Mouse (Mus musculus): ENCODE results near the gene Apol10b. TPM values are rescaled to one million over a fixed set of nuclear protein-coding genes. Genes with fewer than 3 reads are reported as not detected.
"Not testable (repeated sequence)": the region's sequence is repeated elsewhere in the genome, so short reads cannot be mapped to it uniquely, and the experiment has no call there.

Gene Apol10b
- polyA plus RNA-seq, 1 experiment from 2014 or later: 0.06 TPM

DNA sequence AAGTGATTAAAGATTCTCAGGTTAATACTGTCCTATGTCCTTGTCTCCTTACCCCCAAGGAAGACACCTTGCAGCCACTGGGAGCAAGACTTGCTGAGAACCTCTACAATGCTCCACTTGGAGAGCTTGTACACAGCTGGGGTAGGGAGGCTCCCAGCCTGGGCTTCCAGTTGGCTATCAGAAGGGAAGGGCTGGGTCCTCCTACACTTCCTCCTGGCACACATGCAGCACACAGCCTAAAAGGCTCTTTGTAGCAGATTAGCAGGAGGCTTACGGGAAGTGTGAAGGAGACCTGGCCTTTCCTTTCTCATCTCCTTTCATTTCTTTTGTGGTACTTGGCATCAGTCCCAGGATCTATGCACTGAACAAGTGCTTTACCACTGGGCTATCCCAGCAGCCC is 14.2 kb downstream of the Apol10b start:
- Histone ChIP-seq H3K9ac (no peak overlapping the region), H3K27ac (peak overlapping the region; percentile 37), H3K36me3 (no peaks in the 10 kb centered on the region), H3K4me3 (no peak overlapping the region), H3K27me3 (no peaks in the 10 kb centered on the region), H3K4me1 (no peaks in the 10 kb centered on the region), H3K9me3 (no peaks in the 10 kb centered on the region), H3K4me2 (no peak overlapping the region)
- 18% methylated on average over 1 of the region's 1 CpGs for WGBS
- peak; percentile 55; the same call in 1 of the 2 replicates for ATAC-seq (ENCODE audit: borderline replicate concordance, extremely low read depth, low FRiP score, low TSS enrichment)

DNA sequence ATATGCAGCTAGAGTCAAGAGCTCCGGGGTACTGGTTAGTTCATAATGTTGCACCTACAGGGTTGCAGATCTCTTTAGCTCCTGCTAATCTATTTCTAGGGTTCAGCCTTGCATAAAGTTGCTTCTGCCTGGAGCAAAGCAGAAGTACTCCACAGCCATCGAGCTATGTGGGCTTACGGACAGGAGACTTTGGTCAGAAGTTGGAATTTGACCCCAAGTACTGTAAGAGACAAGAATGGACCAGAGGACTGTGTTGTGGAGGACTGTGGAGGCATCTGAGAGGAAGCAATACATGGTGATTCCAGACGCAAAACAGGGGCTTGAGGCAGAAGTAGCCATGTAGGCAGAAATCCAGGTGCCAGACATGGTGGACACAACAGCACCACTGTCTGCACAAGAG is 16.6 kb downstream of the Apol10b start:
- WGBS: 86% methylated on average over 4 of the region's 4 CpGs
- Histone ChIP-seq H3K27ac (no peak overlapping the region), H3K4me3 (no peak overlapping the region), H3K4me2 (no peak overlapping the region), H3K27me3 (no peaks in the 10 kb centered on the region), H3K9ac (no peak overlapping the region), H3K9me3 (no peaks in the 10 kb centered on the region), H3K36me3 (no peaks in the 10 kb centered on the region), H3K4me1 (no peaks in the 10 kb centered on the region)
- no peak for ATAC-seq (ENCODE audit: borderline replicate concordance, extremely low read depth, low FRiP score, low TSS enrichment)

DNA sequence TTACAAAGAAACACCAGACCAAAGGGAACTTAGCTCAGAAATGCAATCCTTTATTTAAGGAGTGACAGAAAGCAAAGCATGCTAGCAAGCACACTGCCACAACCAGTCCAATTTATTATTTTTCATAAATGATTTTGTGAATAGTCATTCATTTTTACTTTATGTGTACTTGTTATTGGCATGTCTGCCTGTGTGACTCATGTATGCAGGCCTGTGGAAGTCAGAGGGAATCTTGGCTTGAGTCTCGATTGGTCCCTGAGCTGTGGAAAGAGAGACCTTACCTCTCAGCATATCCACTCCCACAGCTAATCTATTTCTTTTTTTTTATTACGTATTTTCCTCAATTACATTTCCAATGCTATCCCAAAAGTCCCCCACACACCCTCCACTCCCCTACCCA is 17.1 kb downstream of the Apol10b start:
- 93% methylated on average over 2 of the region's 2 CpGs for WGBS
- Histone ChIP-seq H3K4me1 (no peaks in the 10 kb centered on the region), H3K9ac (no peak overlapping the region), H3K27me3 (no peaks in the 10 kb centered on the region), H3K4me2 (no peak overlapping the region), H3K4me3 (no peak overlapping the region), H3K36me3 (no peaks in the 10 kb centered on the region), H3K9me3 (no peaks in the 10 kb centered on the region), H3K27ac (no peak overlapping the region)
- ATAC-seq (ENCODE audit: borderline replicate concordance, extremely low read depth, low FRiP score, low TSS enrichment): no peak

DNA sequence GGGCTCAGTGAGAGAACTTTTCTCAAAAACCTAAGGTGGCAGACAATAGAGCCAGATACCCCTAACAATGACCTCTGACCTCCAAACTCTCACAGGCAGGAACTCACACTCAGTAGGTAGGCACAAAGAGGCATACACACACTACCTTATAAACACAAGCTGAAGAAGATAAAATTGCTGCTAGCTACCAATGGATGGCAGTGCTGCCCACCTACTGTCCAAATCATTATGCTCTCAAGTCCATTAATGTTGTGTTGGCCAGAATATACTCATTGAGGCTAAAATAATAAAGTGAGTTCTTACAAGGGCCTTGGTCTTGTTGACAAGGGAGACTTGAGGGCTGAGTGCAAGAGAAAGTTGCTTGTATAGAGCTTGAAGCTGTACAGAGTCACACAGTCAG is 32.7 kb downstream of the Apol10b start:
- H3K27ac ChIP-seq: no peak overlapping the region
- no peaks in the 10 kb centered on the region for H3K27me3 ChIP-seq
- ATAC-seq (ENCODE audit: borderline replicate concordance, extremely low read depth, low FRiP score, low TSS enrichment): no peak
- H3K36me3 ChIP-seq: no peaks in the 10 kb centered on the region
- H3K9me3 ChIP-seq: no peaks in the 10 kb centered on the region
- no peak overlapping the region for H3K4me3 ChIP-seq
- H3K4me2 ChIP-seq: no peak overlapping the region
- no peak overlapping the region for H3K9ac ChIP-seq
- H3K4me1 ChIP-seq: no peaks in the 10 kb centered on the region

DNA sequence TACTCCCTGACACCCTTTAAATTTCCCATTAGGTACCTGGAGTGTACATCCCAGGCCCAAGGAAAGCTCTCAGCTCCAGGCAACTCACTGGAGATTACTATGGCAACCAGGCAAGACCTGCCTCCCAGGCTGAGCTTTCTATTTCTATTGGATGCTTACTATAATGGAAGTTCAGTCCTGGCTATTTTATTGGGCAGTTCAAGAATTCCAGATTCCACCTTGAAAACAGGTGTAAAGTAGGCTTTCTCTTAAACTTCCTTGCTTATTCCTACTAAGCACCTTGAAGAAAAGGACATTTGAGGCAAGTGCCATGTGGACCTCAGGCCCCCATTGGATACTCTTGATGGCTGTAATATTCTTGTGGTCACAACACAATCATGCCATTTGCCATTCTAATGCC is 34.1 kb downstream of the Apol10b start, which contains the start of gene 1700025B11Rik:
1700025B11Rik (minus strand) TSS at position 101 of the 400 bp plus-strand sequence.
- no peak for ATAC-seq (ENCODE audit: borderline replicate concordance, extremely low read depth, low FRiP score, low TSS enrichment)
- no peaks in the 10 kb centered on the region for H3K9me3 ChIP-seq
- no peak within 1 kb of the TSS for H3K4me3 ChIP-seq
- H3K4me2 ChIP-seq: no peak within 1 kb of the TSS
- no peaks in the 10 kb centered on the region for H3K27me3 ChIP-seq
- H3K36me3 ChIP-seq: no peaks in the 10 kb centered on the region
- no peaks in the 10 kb centered on the region for H3K4me1 ChIP-seq
- no peak within 1 kb of the TSS for H3K9ac ChIP-seq
- H3K27ac ChIP-seq: no peak within 1 kb of the TSS

DNA sequence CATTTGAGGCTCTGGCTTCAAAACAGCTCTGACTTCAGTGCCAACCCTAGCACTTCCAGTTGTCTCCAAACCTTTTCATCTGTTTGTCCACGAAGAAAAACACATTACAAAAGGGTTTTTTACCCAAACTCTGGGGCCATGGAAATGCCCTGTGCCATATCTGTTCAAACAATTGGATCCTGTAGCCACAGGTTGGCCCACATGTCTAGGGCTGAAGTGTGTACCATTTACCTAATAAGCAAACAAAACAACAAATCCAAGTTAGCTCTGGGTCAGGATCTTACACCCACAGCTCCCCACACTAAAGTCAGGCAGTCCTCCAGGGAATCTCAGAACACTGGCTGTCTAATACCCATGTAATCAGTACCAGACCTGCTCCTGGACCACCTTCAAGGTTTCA is 56.7 kb downstream of the Apol10b start:
- not testable (repeated sequence) for H3K4me2 ChIP-seq; H3K36me3 ChIP-seq; H3K27me3 ChIP-seq; H3K9ac ChIP-seq; H3K9me3 ChIP-seq; H3K4me3 ChIP-seq; H3K4me1 ChIP-seq; H3K27ac ChIP-seq; ATAC-seq (ENCODE audit: borderline replicate concordance, extremely low read depth, low FRiP score, low TSS enrichment)
- 27% methylated on average over 1 of the region's 1 CpGs for WGBS

Other genes starting within 250 kb of the Apol10b start
- 0.09 TPM in 1 of 2 replicates, not detected in the other for gene Apol7a, start 197.0 kb downstream of the Apol10b start, polyA plus RNA-seq (2015; fragmentation: Nextera tagmentation; extraction: Ambion mirVana)
- 0.30 TPM in 1 of 2 replicates, not detected in the other for gene Apol9a, start 185.0 kb downstream of the Apol10b start, polyA plus RNA-seq (2015; fragmentation: Nextera tagmentation; extraction: Ambion mirVana)
- gene Apol7b, start 148.6 kb downstream of the Apol10b start, polyA plus RNA-seq (2015; fragmentation: Nextera tagmentation; extraction: Ambion mirVana): not detected in 2 replicates
- not detected in 2 replicates for gene Apol10a, start 119.1 kb downstream of the Apol10b start, polyA plus RNA-seq (2015; fragmentation: Nextera tagmentation; extraction: Ambion mirVana)
- gene Apol11a, start 87.9 kb downstream of the Apol10b start, polyA plus RNA-seq (2015; fragmentation: Nextera tagmentation; extraction: Ambion mirVana): not detected in 2 replicates
- 0.16 TPM in 1 of 2 replicates, not detected in the other for gene Apol7c, start 62.8 kb downstream of the Apol10b start, polyA plus RNA-seq (2015; fragmentation: Nextera tagmentation; extraction: Ambion mirVana)
- not detected in 2 replicates for gene 1700025B11Rik, start 34.2 kb downstream of the Apol10b start, polyA plus RNA-seq (2015; fragmentation: Nextera tagmentation; extraction: Ambion mirVana)
- not detected in 2 replicates for gene Gm36245, start 3.1 kb upstream of the Apol10b start, polyA plus RNA-seq (2015; fragmentation: Nextera tagmentation; extraction: Ambion mirVana)
- 0.19 and 0.25 TPM in 2 replicates for gene Apol11b, start 47.2 kb upstream of the Apol10b start, polyA plus RNA-seq (2015; fragmentation: Nextera tagmentation; extraction: Ambion mirVana)
- gene Apol7e, start 102.7 kb upstream of the Apol10b start, polyA plus RNA-seq (2015; fragmentation: Nextera tagmentation; extraction: Ambion mirVana): 0.22 TPM in 1 of 2 replicates, not detected in the other
- gene Apol9b, start 132.9 kb upstream of the Apol10b start, polyA plus RNA-seq (2015; fragmentation: Nextera tagmentation; extraction: Ambion mirVana): not detected in 2 replicates
- 0.23 TPM in 1 of 2 replicates, not detected in the other for gene Apol8, start 160.9 kb upstream of the Apol10b start, polyA plus RNA-seq (2015; fragmentation: Nextera tagmentation; extraction: Ambion mirVana)
- gene Myh9, start 246.1 kb upstream of the Apol10b start, polyA plus RNA-seq (2015; fragmentation: Nextera tagmentation; extraction: Ambion mirVana): 62.5 and 67.7 TPM in 2 replicates

Data from lung, embryonic 15.5 days (tissue).